Mouse (Mus musculus): ENCODE results near the gene 4933421I07Rik. TPM values are rescaled to one million over a fixed set of nuclear protein-coding genes. Genes with fewer than 3 reads are reported as not detected.

Gene 4933421I07Rik
- total RNA-seq (2023) = not detected

DNA sequence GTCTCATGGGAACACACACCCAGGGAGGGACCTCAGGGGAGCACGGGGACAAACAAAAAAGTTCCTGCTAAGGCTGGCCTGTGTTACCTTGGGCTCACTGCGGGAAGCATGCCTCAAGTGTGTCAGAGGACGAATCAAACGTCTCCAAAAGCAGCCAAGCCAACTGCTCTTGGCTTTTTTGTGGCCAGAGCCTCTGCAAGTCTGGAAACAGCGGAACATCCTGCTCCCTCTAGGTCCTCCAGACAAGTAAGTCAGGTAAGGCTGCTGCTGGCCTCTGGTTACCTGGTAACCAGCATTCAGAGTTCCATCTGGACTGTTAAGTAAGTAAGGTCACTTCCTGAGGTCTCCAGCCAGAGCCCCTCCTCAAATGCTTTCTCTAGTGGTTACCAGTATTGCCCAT is at the start of gene 4933421I07Rik:
TSS of gene 4933421I07Rik (minus strand) at position 271 of the 400 bp plus-strand sequence.

Other genes starting within 250 kb of the 4933421I07Rik start
- gene Vmn2r61, start 188.1 kb downstream of the 4933421I07Rik start, total RNA-seq (2023) = not detected
- gene Zfp141, start 57.6 kb upstream of the 4933421I07Rik start, total RNA-seq (2023) = 23.7 TPM
- not detected for gene Gm21028, start 130.5 kb upstream of the 4933421I07Rik start, total RNA-seq (2023)
- not detected for gene Zfp977, start 144.4 kb upstream of the 4933421I07Rik start, total RNA-seq (2023)
- gene Zfp976, start 194.5 kb upstream of the 4933421I07Rik start, total RNA-seq (2023) = not detected
- 0.29 TPM for gene Zfp975, start 244.6 kb upstream of the 4933421I07Rik start, total RNA-seq (2023)

Data from CD4-positive naive resting alpha-beta T cell, adult 76 days (primary cell).